Mouse (Mus musculus): ENCODE results near the gene Kcnn3. TPM values are rescaled to one million over a fixed set of nuclear protein-coding genes. Genes with fewer than 3 reads are reported as not detected.

Kcnn3 gene
- polyA plus RNA-seq, 1 experiment from 2014 or later = 8.5 TPM

- Histone ChIP-seq H3K27ac (replicated peaks) (peak overlapping the region; percentile 71), H3K4me1 (peaks cover 60% of the 10 kb centered on the region), H3K9ac (replicated peaks) (peak overlapping the region; percentile 58), H3K9me3 (replicated peaks) (peaks cover 7% of the 10 kb centered on the region; the same call in 1 of the 2 replicates), H3K27me3 (replicated peaks) (0 out of 2 replicates have a peak, but pooled peaks cover 4% of the 10 kb centered on the region), H3K36me3 (no peaks in the 10 kb centered on the region), H3K4me2 (peak overlapping the region; percentile 96), H3K4me3 (replicated peaks) (peak overlapping the region; percentile 50)
- ATAC-seq (ENCODE audit: low FRiP score) = peak; percentile 37; the same call in 1 of the 2 replicates
- WGBS = 6% methylated on average over 25 of the region's 25 CpGs
These were observed 896 bp downstream of the Kcnn3 start for GRCm38 (mm10) chr3:89520618-89521502.

- WGBS = 2% methylated on average over 7 of the region's 7 CpGs
- H3K4me3 ChIP-seq (replicated peaks) = peak overlapping the region; percentile 50
- 0 out of 2 replicates have a peak, but pooled peaks cover 4% of the 10 kb centered on the region for H3K27me3 ChIP-seq (replicated peaks)
- peaks cover 66% of the 10 kb centered on the region for H3K4me1 ChIP-seq
- no peak for ATAC-seq (ENCODE audit: low FRiP score)
- H3K4me2 ChIP-seq = peak overlapping the region; percentile 96
- no peaks in the 10 kb centered on the region for H3K36me3 ChIP-seq
- H3K9me3 ChIP-seq (replicated peaks) = peaks cover 5% of the 10 kb centered on the region; the same call in 1 of the 2 replicates
- peak overlapping the region; percentile 58 for H3K9ac ChIP-seq (replicated peaks)
- H3K27ac ChIP-seq (replicated peaks) = peak overlapping the region; percentile 61
These were observed 1.5 kb downstream of the Kcnn3 start for GRCm38 (mm10) chr3:89521503-89521854.

- H3K36me3 ChIP-seq = no peaks in the 10 kb centered on the region
- H3K9ac ChIP-seq (replicated peaks) = peak overlapping the region; percentile 58
- no peak for ATAC-seq (ENCODE audit: low FRiP score)
- peak overlapping the region; percentile 61 for H3K27ac ChIP-seq (replicated peaks)
- WGBS = 26% methylated on average over 6 of the region's 6 CpGs
- 0 out of 2 replicates have a peak, but pooled peaks cover 4% of the 10 kb centered on the region for H3K27me3 ChIP-seq (replicated peaks)
- no peaks in the 10 kb centered on the region for H3K9me3 ChIP-seq (replicated peaks)
- H3K4me1 ChIP-seq = peaks cover 72% of the 10 kb centered on the region
- peak overlapping the region; percentile 96 for H3K4me2 ChIP-seq
- H3K4me3 ChIP-seq (replicated peaks) = peak overlapping the region; percentile 50
These were observed 2.6 kb downstream of the Kcnn3 start for GRCm38 (mm10) chr3:89522450-89523128.

GRCm38 (mm10) chr3:89526298-89527090 lies 6.5 kb downstream of the Kcnn3 start:
- no peak overlapping the region for H3K9ac ChIP-seq (replicated peaks)
- H3K4me2 ChIP-seq = peak overlapping the region; percentile 38
- no peak for ATAC-seq (ENCODE audit: low FRiP score)
- no peak overlapping the region for H3K4me3 ChIP-seq (replicated peaks)
- no peaks in the 10 kb centered on the region for H3K36me3 ChIP-seq
- WGBS = 63% methylated on average over 17 of the region's 17 CpGs
- no peaks in the 10 kb centered on the region for H3K9me3 ChIP-seq (replicated peaks)
- peaks cover 52% of the 10 kb centered on the region for H3K4me1 ChIP-seq
- H3K27ac ChIP-seq (replicated peaks) = 0 out of 2 replicates have a peak overlapping the region, but pooled peaks have one; percentile 33
- 0 out of 2 replicates have a peak, but pooled peaks cover 4% of the 10 kb centered on the region for H3K27me3 ChIP-seq (replicated peaks)

GRCm38 (mm10) chr3:89529796-89530195 lies 9.8 kb downstream of the Kcnn3 start:
- no peak overlapping the region for H3K27ac ChIP-seq (replicated peaks)
- no peaks in the 10 kb centered on the region; the same call in 1 of the 2 replicates for H3K36me3 ChIP-seq
- WGBS = 78% methylated on average over 3 of the region's 3 CpGs

GRCm38 (mm10) chr3:89534566-89535097 lies 14.7 kb downstream of the Kcnn3 start:
- H3K27me3 ChIP-seq (replicated peaks) = no peaks in the 10 kb centered on the region
- H3K9me3 ChIP-seq (replicated peaks) = no peaks in the 10 kb centered on the region
- no peak overlapping the region for H3K9ac ChIP-seq (replicated peaks)
- H3K27ac ChIP-seq (replicated peaks) = 0 out of 2 replicates have a peak overlapping the region, but pooled peaks have one; percentile 41
- H3K4me2 ChIP-seq = no peak overlapping the region
- WGBS = 36% methylated on average over 6 of the region's 6 CpGs
- peaks cover 15% of the 10 kb centered on the region for H3K4me1 ChIP-seq
- H3K4me3 ChIP-seq (replicated peaks) = no peak overlapping the region
- ATAC-seq (ENCODE audit: low FRiP score) = no peak; the same call in 1 of the 2 replicates
- H3K36me3 ChIP-seq = no peaks in the 10 kb centered on the region; the same call in 1 of the 2 replicates

More at GRCm38 (mm10) chr3:89529796-89530195, 9.8 kb downstream of the Kcnn3 start:
- Histone ChIP-seq H3K4me2 (no peak overlapping the region), H3K27me3 (replicated peaks) (no peaks in the 10 kb centered on the region), H3K9ac (replicated peaks) (no peak overlapping the region), H3K9me3 (replicated peaks) (no peaks in the 10 kb centered on the region), H3K4me3 (replicated peaks) (no peak overlapping the region), H3K4me1 (peaks cover 28% of the 10 kb centered on the region)
- no peak for ATAC-seq (ENCODE audit: low FRiP score)

GRCm38 (mm10) chr3:89535147-89535546 lies 15.2 kb downstream of the Kcnn3 start:
- no peak overlapping the region for H3K9ac ChIP-seq (replicated peaks)
- H3K36me3 ChIP-seq = no peaks in the 10 kb centered on the region; the same call in 1 of the 2 replicates
- H3K27me3 ChIP-seq (replicated peaks) = no peaks in the 10 kb centered on the region
- H3K4me3 ChIP-seq (replicated peaks) = no peak overlapping the region
- no peaks in the 10 kb centered on the region for H3K9me3 ChIP-seq (replicated peaks)
- peaks cover 21% of the 10 kb centered on the region for H3K4me1 ChIP-seq
- ATAC-seq (ENCODE audit: low FRiP score) = no peak
- H3K4me2 ChIP-seq = no peak overlapping the region
- 96% methylated on average over 2 of the region's 2 CpGs for WGBS
- 0 out of 2 replicates have a peak overlapping the region, but pooled peaks have one; percentile 41 for H3K27ac ChIP-seq (replicated peaks)

- no peaks in the 10 kb centered on the region for H3K9me3 ChIP-seq (replicated peaks)
- no peak overlapping the region for H3K9ac ChIP-seq (replicated peaks)
- peaks cover 32% of the 10 kb centered on the region for H3K4me1 ChIP-seq
- H3K4me3 ChIP-seq (replicated peaks) = no peak overlapping the region
- 74% methylated on average over 10 of the region's 10 CpGs for WGBS
- no peaks in the 10 kb centered on the region for H3K36me3 ChIP-seq
- H3K27me3 ChIP-seq (replicated peaks) = no peaks in the 10 kb centered on the region
- no peak overlapping the region for H3K27ac ChIP-seq (replicated peaks)
- no peak for ATAC-seq (ENCODE audit: low FRiP score)
- H3K4me2 ChIP-seq = no peak overlapping the region
These were observed 19.2 kb downstream of the Kcnn3 start for GRCm38 (mm10) chr3:89539036-89539739.

GRCm38 (mm10) chr3:89539740-89540370 lies 19.9 kb downstream of the Kcnn3 start:
- H3K36me3 ChIP-seq = no peaks in the 10 kb centered on the region
- no peak for ATAC-seq (ENCODE audit: low FRiP score)
- peaks cover 26% of the 10 kb centered on the region for H3K4me1 ChIP-seq
- no peak overlapping the region for H3K4me3 ChIP-seq (replicated peaks)
- H3K27ac ChIP-seq (replicated peaks) = 0 out of 2 replicates have a peak overlapping the region, but pooled peaks have one; percentile 9
- H3K9me3 ChIP-seq (replicated peaks) = no peaks in the 10 kb centered on the region
- WGBS = 62% methylated on average over 9 of the region's 9 CpGs
- no peak overlapping the region for H3K9ac ChIP-seq (replicated peaks)
- no peak overlapping the region for H3K4me2 ChIP-seq
- H3K27me3 ChIP-seq (replicated peaks) = no peaks in the 10 kb centered on the region

GRCm38 (mm10) chr3:89540371-89540743 lies 20.4 kb downstream of the Kcnn3 start:
- H3K9ac ChIP-seq (replicated peaks) = no peak overlapping the region
- H3K27me3 ChIP-seq (replicated peaks) = no peaks in the 10 kb centered on the region
- no peak for ATAC-seq (ENCODE audit: low FRiP score)
- H3K36me3 ChIP-seq = no peaks in the 10 kb centered on the region
- no peaks in the 10 kb centered on the region for H3K9me3 ChIP-seq (replicated peaks)
- 86% methylated on average over 6 of the region's 6 CpGs for WGBS
- no peak overlapping the region for H3K27ac ChIP-seq (replicated peaks)
- peaks cover 22% of the 10 kb centered on the region for H3K4me1 ChIP-seq
- H3K4me2 ChIP-seq = no peak overlapping the region
- no peak overlapping the region for H3K4me3 ChIP-seq (replicated peaks)
